Mouse (Mus musculus): ENCODE measurements at regions not wholly inside any gene's neighbourhood (a gene's known extent, or its start where the extent isn't known, plus 50 kb on each side); places are given as distances from the start of the nearest gene placed in this dataset.
"Not testable (repeated sequence)": the region's sequence is repeated elsewhere in the genome, so short reads cannot be mapped to it uniquely, and the experiment has no call there.

DNA sequence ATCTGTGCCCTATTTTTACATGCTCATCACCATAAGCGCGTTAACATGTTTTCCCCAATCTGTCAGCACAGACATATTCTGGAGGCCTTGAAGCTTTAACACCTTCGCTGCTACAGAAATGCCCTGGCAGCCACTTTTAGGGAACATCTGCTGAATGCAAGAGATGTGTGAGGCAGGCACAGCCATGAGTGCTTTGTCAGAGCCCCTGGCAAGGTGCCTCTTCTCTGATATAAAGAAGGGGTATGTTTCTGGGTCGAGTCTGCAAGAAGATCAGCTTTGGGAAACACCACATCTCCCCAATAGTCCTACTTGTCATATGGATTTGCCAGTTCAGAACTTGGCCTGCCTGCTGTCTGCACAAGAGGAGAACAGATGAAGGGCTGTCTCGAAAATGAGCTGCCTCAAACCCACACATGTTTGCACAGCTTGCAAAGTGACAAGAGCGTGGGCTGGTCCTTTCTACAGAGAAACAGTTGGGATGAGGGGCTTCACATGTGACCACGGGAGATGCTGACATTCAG lies 1263.3 kb upstream of the Klhl29 start:
- TF ChIP-seq POU5F1 (IDR thresholded peaks at IDR 0.05; ENCODE audit: borderline replicate concordance, low read length) (no peak), NANOG (IDR thresholded peaks at IDR 0.05; ENCODE audit: borderline replicate concordance, low read length) (no peak), CTCF (conservative IDR thresholded peaks at IDR 0.05; ENCODE audit: low read length) (no peak)
- Histone ChIP-seq H3K36me3 (ENCODE audit: insufficient read depth, low read length) (no peaks in the 10 kb centered on the region), H3K4me3 (replicated peaks; ENCODE audit: low read length) (no peak overlapping the region), H3K27me3 (ENCODE audit: insufficient read depth, low read length) (no peaks in the 10 kb centered on the region), H3K9me3 (ENCODE audit: low read length) (peaks cover 5% of the 10 kb centered on the region; the same call in 1 of the 2 replicates), H3K4me1 (replicated peaks; ENCODE audit: low read depth, low read length) (no peaks in the 10 kb centered on the region)

DNA sequence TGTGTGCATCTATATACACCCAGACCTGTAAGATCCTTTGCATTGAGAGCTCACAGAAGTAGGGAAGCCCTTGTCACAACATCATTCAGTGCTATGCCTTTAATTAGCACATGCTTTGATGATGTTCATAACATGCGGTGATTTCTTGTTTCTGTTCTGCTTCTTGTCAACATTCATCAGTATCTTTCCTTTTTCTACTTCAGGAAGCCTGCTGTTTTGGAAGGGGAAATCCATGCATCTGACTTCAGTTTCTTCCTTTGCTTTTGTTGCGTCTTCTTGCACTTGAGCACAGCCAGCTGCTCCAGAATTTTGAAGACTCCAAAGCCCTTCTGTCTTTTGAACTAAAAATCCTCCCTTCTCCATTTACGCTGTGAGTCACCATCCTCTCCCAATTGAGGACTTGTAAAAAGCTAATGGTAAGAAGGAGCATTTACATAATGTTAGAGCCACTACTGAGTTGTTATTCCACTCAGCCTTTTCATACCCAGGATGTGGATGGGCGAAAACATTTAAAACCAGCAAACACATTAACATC lies 1262.4 kb upstream of the Klhl29 start:
- Histone ChIP-seq H3K9me3 (ENCODE audit: low read length) (no peaks in the 10 kb centered on the region), H3K27me3 (ENCODE audit: insufficient read depth, low read length) (no peaks in the 10 kb centered on the region), H3K36me3 (ENCODE audit: insufficient read depth, low read length) (no peaks in the 10 kb centered on the region), H3K4me1 (replicated peaks; ENCODE audit: low read depth, low read length) (no peaks in the 10 kb centered on the region), H3K4me3 (replicated peaks; ENCODE audit: low read length) (no peak overlapping the region)
- TF ChIP-seq NANOG (IDR thresholded peaks at IDR 0.05; ENCODE audit: borderline replicate concordance, low read length) (no peak), CTCF (conservative IDR thresholded peaks at IDR 0.05; ENCODE audit: low read length) (no peak), POU5F1 (IDR thresholded peaks at IDR 0.05; ENCODE audit: borderline replicate concordance, low read length) (no peak)

DNA sequence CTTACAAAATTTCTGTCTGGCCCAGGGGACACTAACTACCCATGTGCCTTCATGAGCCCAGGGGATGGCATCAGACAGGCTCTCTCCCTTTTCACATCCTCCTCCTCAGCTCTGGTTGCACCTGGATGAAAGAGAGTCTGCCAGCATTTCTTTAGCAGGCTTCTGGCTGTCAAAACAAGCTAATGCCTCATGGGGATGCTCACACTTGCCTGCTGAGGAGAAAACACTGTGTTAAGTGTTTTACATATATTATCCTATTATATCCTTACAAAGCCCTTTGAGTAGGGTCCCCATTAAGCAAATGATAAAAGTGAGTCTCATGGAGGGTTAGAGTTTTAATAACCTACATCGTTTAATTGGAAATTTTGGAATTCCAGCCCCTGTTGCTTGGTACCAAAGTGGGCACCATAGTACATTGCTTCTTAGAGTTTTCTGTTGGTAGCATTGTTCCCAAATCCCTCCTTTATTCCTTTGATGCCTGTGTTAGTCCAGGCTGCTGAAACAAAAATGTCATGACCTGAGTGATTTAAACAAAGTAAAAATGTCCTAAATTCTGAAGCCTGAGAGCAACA lies 1247.2 kb upstream of the Klhl29 start:
- no peaks in the 10 kb centered on the region for H3K36me3 ChIP-seq (ENCODE audit: insufficient read depth, low read length)
- H3K4me1 ChIP-seq (replicated peaks; ENCODE audit: low read depth, low read length) = no peaks in the 10 kb centered on the region
- peaks cover 9% of the 10 kb centered on the region for H3K9me3 ChIP-seq (ENCODE audit: low read length)
- TF ChIP-seq POU5F1 (IDR thresholded peaks at IDR 0.05; ENCODE audit: borderline replicate concordance, low read length) = no peak
- TF ChIP-seq CTCF (conservative IDR thresholded peaks at IDR 0.05; ENCODE audit: low read length) = no peak
- TF ChIP-seq NANOG (IDR thresholded peaks at IDR 0.05; ENCODE audit: borderline replicate concordance, low read length) = no peak
- H3K27me3 ChIP-seq (ENCODE audit: insufficient read depth, low read length) = no peaks in the 10 kb centered on the region
- no peak overlapping the region for H3K4me3 ChIP-seq (replicated peaks; ENCODE audit: low read length)

DNA sequence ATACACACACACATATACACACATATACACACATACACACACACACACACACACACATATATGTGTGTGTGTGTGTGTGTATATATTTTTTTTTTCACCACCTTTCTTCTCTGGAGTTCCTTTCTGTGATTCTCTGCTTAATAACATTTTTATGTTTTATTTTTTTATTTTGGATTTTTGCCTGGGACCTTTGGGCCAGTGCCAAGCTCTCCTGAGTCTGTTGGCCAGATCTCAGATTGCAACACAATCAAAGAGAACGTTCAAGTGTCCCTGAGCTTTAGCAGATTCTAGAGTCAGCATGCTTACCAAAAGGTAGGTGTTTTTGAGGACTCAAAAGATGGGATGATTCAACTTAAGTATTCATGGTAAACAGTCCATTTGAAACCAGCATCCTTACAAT lies 1225.6 kb upstream of the Klhl29 start:
- TF ChIP-seq CTCF (conservative IDR thresholded peaks at IDR 0.05; ENCODE audit: low read length) (no peak), NANOG (IDR thresholded peaks at IDR 0.05; ENCODE audit: borderline replicate concordance, low read length) (no peak), POU5F1 (IDR thresholded peaks at IDR 0.05; ENCODE audit: borderline replicate concordance, low read length) (no peak)
- peaks cover 30% of the 10 kb centered on the region for H3K9me3 ChIP-seq (ENCODE audit: low read length)

DNA sequence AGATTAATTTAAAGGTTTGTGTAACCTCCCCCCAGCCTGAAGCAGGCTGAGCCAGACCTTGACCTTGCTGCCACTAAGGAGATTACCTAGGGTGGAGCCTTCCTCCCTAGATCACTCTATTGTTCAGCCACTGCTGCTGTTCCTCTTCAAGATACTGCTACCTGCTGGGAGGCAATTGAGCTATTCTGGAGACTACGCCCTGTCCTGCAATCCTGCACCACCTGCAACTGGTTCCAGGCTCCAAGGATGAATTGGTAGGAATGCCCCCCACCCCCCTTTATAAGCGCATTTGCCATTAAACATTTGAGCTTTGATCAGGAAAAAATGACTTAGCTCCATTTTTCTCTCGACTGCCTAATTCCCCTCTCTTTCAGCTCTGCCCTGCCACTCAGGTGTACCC lies 1220.0 kb upstream of the Klhl29 start:
- Histone ChIP-seq H3K4me1 (replicated peaks; ENCODE audit: low read depth, low read length) (peaks cover 11% of the 10 kb centered on the region), H3K9me3 (ENCODE audit: low read length) (peaks cover 30% of the 10 kb centered on the region)
- H3K27me3 ChIP-seq (ENCODE audit: insufficient read depth, low read length); H3K36me3 ChIP-seq (ENCODE audit: insufficient read depth, low read length); H3K4me3 ChIP-seq (replicated peaks; ENCODE audit: low read length): not testable (repeated sequence)
- peak; percentile 85 for TF ChIP-seq NANOG (IDR thresholded peaks at IDR 0.05; ENCODE audit: borderline replicate concordance, low read length)

More for the DNA sequence above, 1225.6 kb upstream of the Klhl29 start:
- Histone ChIP-seq H3K36me3 (ENCODE audit: insufficient read depth, low read length) (peaks cover 3% of the 10 kb centered on the region), H3K4me3 (replicated peaks; ENCODE audit: low read length) (no peak overlapping the region), H3K4me1 (replicated peaks; ENCODE audit: low read depth, low read length) (no peaks in the 10 kb centered on the region), H3K27me3 (ENCODE audit: insufficient read depth, low read length) (no peaks in the 10 kb centered on the region)

DNA sequence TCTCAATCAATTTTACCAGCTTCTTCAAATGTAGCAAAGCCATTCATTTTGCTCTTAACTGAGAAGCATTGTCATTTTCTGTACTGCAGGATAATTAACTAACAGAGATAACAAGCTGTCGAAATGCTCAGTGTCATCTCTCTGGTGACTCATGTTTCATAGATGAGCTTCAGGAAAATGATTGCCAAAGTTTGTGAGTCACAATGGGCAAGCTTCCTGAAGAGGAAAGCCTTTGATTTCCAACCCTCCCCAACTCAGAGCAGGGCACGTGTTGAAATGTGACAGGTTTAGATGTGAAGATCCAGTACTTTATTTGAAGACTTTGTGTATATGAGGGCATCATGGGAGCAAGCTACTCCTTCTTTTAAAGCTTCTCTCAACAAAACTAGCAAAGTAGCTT lies 1214.7 kb upstream of the Klhl29 start:
- no peaks in the 10 kb centered on the region for H3K27me3 ChIP-seq (ENCODE audit: insufficient read depth, low read length)
- no peaks in the 10 kb centered on the region for H3K9me3 ChIP-seq (ENCODE audit: low read length)
- H3K4me1 ChIP-seq (replicated peaks; ENCODE audit: low read depth, low read length) = peaks cover 22% of the 10 kb centered on the region
- H3K36me3 ChIP-seq (ENCODE audit: insufficient read depth, low read length) = no peaks in the 10 kb centered on the region
- TF ChIP-seq POU5F1 (IDR thresholded peaks at IDR 0.05; ENCODE audit: borderline replicate concordance, low read length) = no peak
- TF ChIP-seq CTCF (conservative IDR thresholded peaks at IDR 0.05; ENCODE audit: low read length) = no peak
- no peak for TF ChIP-seq NANOG (IDR thresholded peaks at IDR 0.05; ENCODE audit: borderline replicate concordance, low read length)
- H3K4me3 ChIP-seq (replicated peaks; ENCODE audit: low read length) = no peak overlapping the region

DNA sequence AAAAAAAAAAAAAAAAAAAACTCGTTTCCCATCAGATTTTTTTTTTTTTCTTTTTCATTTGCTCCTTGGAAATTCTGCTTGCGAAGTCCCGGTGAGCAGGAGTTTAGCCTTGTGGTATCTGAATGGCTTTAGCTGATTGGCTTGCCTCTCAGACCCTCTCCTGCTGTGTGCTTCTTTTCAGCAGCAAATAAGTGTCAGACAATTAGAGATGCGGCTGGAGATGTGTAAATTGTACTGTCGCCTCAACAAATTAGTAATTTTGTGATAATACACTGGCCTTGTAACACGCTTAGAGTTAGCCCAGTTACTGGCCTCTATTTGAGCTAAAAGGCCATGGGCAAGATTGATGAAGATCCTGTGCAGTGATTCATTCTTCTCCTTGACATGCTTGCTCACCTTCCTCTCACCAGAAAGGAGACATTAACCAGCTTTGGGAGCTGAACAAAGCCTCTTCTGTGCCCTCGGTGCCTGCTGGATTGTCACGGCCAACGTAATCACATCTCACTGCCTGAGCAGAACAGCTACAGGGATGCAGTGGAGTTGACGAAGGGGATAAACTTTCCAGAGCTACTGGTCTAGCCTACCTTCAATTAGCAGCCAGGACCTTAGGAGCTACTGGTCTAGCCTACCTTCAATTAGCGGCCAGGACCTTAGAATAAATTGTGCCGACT lies 1212.7 kb upstream of the Klhl29 start:
- no peaks in the 10 kb centered on the region for H3K9me3 ChIP-seq (ENCODE audit: low read length)
- TF ChIP-seq CTCF (conservative IDR thresholded peaks at IDR 0.05; ENCODE audit: low read length) (no peak), POU5F1 (IDR thresholded peaks at IDR 0.05; ENCODE audit: borderline replicate concordance, low read length) (no peak), NANOG (IDR thresholded peaks at IDR 0.05; ENCODE audit: borderline replicate concordance, low read length) (no peak)
- H3K27me3 ChIP-seq (ENCODE audit: insufficient read depth, low read length) = no peaks in the 10 kb centered on the region
- no peak overlapping the region for H3K4me3 ChIP-seq (replicated peaks; ENCODE audit: low read length)
- no peaks in the 10 kb centered on the region for H3K36me3 ChIP-seq (ENCODE audit: insufficient read depth, low read length)
- H3K4me1 ChIP-seq (replicated peaks; ENCODE audit: low read depth, low read length) = peaks cover 10% of the 10 kb centered on the region

DNA sequence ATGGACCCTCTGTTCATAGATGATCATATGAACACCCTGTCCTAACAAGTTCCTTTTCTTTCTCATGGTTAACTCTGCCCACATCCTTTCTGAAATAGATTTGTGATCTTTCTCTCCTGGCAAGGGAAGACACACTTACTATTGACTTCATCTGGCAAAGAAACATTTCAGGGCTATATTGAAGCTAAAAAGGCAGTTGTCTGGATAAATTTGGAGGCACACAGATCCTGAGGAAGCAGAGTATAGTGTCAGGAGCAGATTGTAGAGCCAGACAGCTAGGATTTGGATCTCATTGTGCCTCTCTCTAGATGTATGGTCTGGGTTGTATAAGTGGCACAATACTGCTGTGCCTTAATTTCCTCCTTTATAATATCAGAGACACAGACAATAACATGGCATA lies 1204.7 kb upstream of the Klhl29 start:
- Histone ChIP-seq H3K4me1 (replicated peaks; ENCODE audit: low read depth, low read length) (peaks cover 5% of the 10 kb centered on the region), H3K36me3 (ENCODE audit: insufficient read depth, low read length) (no peaks in the 10 kb centered on the region), H3K27me3 (ENCODE audit: insufficient read depth, low read length) (no peaks in the 10 kb centered on the region), H3K9me3 (ENCODE audit: low read length) (peaks cover 6% of the 10 kb centered on the region), H3K4me3 (replicated peaks; ENCODE audit: low read length) (no peak overlapping the region)
- TF ChIP-seq POU5F1 (IDR thresholded peaks at IDR 0.05; ENCODE audit: borderline replicate concordance, low read length) = no peak
- TF ChIP-seq CTCF (conservative IDR thresholded peaks at IDR 0.05; ENCODE audit: low read length) = no peak
- TF ChIP-seq NANOG (IDR thresholded peaks at IDR 0.05; ENCODE audit: borderline replicate concordance, low read length) = no peak

Data from E14TG2a.4 (cell line).